Mouse (Mus musculus): Measurements from ENCODE around the gene Hsd17b11. TPM values are rescaled to one million over a fixed set of nuclear protein-coding genes. Genes with fewer than 3 reads are reported as not detected.
"Not testable (repeated sequence)": the region's sequence is repeated elsewhere in the genome, so short reads cannot be mapped to it uniquely, and the experiment has no call there.

Hsd17b11 gene
- polyA plus RNA-seq, 1 experiment from 2014 or later: 2.6 TPM

- H3K36me3 ChIP-seq (replicated peaks): no peaks in the 10 kb centered on the region
- ATAC-seq (ENCODE audit: insufficient read depth): no peak
- H3K9me3 ChIP-seq (replicated peaks): no peaks in the 10 kb centered on the region
- peaks cover 30% of the 10 kb centered on the region for H3K4me1 ChIP-seq (replicated peaks)
- H3K4me3 ChIP-seq (replicated peaks): no peak overlapping the region
- H3K27me3 ChIP-seq: no peaks in the 10 kb centered on the region
- H3K4me2 ChIP-seq: no peak overlapping the region
- no peak overlapping the region for H3K27ac ChIP-seq (replicated peaks)
- no peak overlapping the region for H3K9ac ChIP-seq
These were observed 13.3 kb upstream of the Hsd17b11 start for GRCm38 (mm10) chr5:104035066-104035465.

GRCm38 (mm10) chr5:104032434-104033097 lies 10.8 kb upstream of the Hsd17b11 start:
- peaks cover 24% of the 10 kb centered on the region for H3K4me1 ChIP-seq (replicated peaks)
- 82% methylated on average over 2 of the region's 2 CpGs for WGBS (ENCODE audit: insufficient replicate concordance)
- no peak for ATAC-seq (ENCODE audit: insufficient read depth)
- H3K9ac ChIP-seq: no peak overlapping the region
- H3K4me3 ChIP-seq (replicated peaks): no peak overlapping the region
- no peaks in the 10 kb centered on the region for H3K36me3 ChIP-seq (replicated peaks)
- H3K27ac ChIP-seq (replicated peaks): no peak overlapping the region
- no peaks in the 10 kb centered on the region for H3K27me3 ChIP-seq
- H3K4me2 ChIP-seq: no peak overlapping the region
- H3K9me3 ChIP-seq (replicated peaks): no peaks in the 10 kb centered on the region

- H3K9ac ChIP-seq: no peak overlapping the region
- peak overlapping the region; percentile 35 for H3K4me2 ChIP-seq
- H3K27ac ChIP-seq (replicated peaks): no peak overlapping the region
- ATAC-seq (ENCODE audit: insufficient read depth): no peak
- H3K9me3 ChIP-seq (replicated peaks): no peaks in the 10 kb centered on the region
- H3K36me3 ChIP-seq (replicated peaks): no peaks in the 10 kb centered on the region
- no peaks in the 10 kb centered on the region for H3K27me3 ChIP-seq
- H3K4me3 ChIP-seq (replicated peaks): no peak overlapping the region
- 28% methylated on average over 17 of the region's 17 CpGs for WGBS (ENCODE audit: insufficient replicate concordance)
- peaks cover 39% of the 10 kb centered on the region for H3K4me1 ChIP-seq (replicated peaks)
These were observed 3.6 kb upstream of the Hsd17b11 start for GRCm38 (mm10) chr5:104025245-104025854.

GRCm38 (mm10) chr5:104024762-104025161 lies 3.0 kb upstream of the Hsd17b11 start:
- Histone ChIP-seq H3K27me3 (no peaks in the 10 kb centered on the region), H3K4me1 (replicated peaks) (peaks cover 43% of the 10 kb centered on the region), H3K9ac (no peak overlapping the region), H3K9me3 (replicated peaks) (no peaks in the 10 kb centered on the region), H3K36me3 (replicated peaks) (no peaks in the 10 kb centered on the region), H3K4me2 (peak overlapping the region; percentile 35; the same call in 1 of the 2 replicates), H3K27ac (replicated peaks) (no peak overlapping the region), H3K4me3 (replicated peaks) (no peak overlapping the region)
- no peak for ATAC-seq (ENCODE audit: insufficient read depth)
- WGBS (ENCODE audit: insufficient replicate concordance): 71% methylated on average over 11 of the region's 11 CpGs

GRCm38 (mm10) chr5:104024193-104024592 lies 2.5 kb upstream of the Hsd17b11 start:
- not testable (repeated sequence) for H3K4me3 ChIP-seq (replicated peaks); H3K27me3 ChIP-seq; ATAC-seq (ENCODE audit: insufficient read depth); H3K9ac ChIP-seq; H3K4me2 ChIP-seq; H3K36me3 ChIP-seq (replicated peaks); H3K9me3 ChIP-seq (replicated peaks)
- 0 out of 2 replicates have a peak overlapping the region, but pooled peaks have one; percentile 53 for H3K27ac ChIP-seq (replicated peaks)
- peaks cover 46% of the 10 kb centered on the region for H3K4me1 ChIP-seq (replicated peaks)
- WGBS (ENCODE audit: insufficient replicate concordance): 69% methylated on average over 5 of the region's 5 CpGs

GRCm38 (mm10) chr5:104023289-104024020 lies 1.7 kb upstream of the Hsd17b11 start:
- no peak for ATAC-seq (ENCODE audit: insufficient read depth)
- H3K9me3 ChIP-seq (replicated peaks): no peaks in the 10 kb centered on the region
- WGBS (ENCODE audit: insufficient replicate concordance): 30% methylated on average over 8 of the region's 8 CpGs
- peak overlapping the region; percentile 53 for H3K27ac ChIP-seq (replicated peaks)
- peak overlapping the region; percentile 33 for H3K4me2 ChIP-seq
- no peaks in the 10 kb centered on the region for H3K36me3 ChIP-seq (replicated peaks)
- H3K4me3 ChIP-seq (replicated peaks): no peak overlapping the region
- H3K9ac ChIP-seq: no peak overlapping the region
- peaks cover 46% of the 10 kb centered on the region for H3K4me1 ChIP-seq (replicated peaks)
- H3K27me3 ChIP-seq: no peaks in the 10 kb centered on the region

GRCm38 (mm10) chr5:104022558-104022957 lies 839 bp upstream of the Hsd17b11 start:
- Histone ChIP-seq H3K4me3 (replicated peaks) (no peak overlapping the region), H3K9ac (no peak overlapping the region), H3K27me3 (no peaks in the 10 kb centered on the region), H3K36me3 (replicated peaks) (0 out of 2 replicates have a peak, but pooled peaks cover 3% of the 10 kb centered on the region), H3K27ac (replicated peaks) (peak overlapping the region; percentile 74), H3K4me2 (peak overlapping the region; percentile 71), H3K4me1 (replicated peaks) (peaks cover 46% of the 10 kb centered on the region), H3K9me3 (replicated peaks) (no peaks in the 10 kb centered on the region)
- WGBS (ENCODE audit: insufficient replicate concordance): 33% methylated on average over 5 of the region's 5 CpGs
- ATAC-seq (ENCODE audit: insufficient read depth): no peak

GRCm38 (mm10) chr5:104011419-104011818 lies 10.3 kb downstream of the Hsd17b11 start:
- H3K9me3 ChIP-seq (replicated peaks): no peaks in the 10 kb centered on the region
- H3K4me1 ChIP-seq (replicated peaks): no peaks in the 10 kb centered on the region
- H3K4me2 ChIP-seq: no peak overlapping the region
- no peak for ATAC-seq (ENCODE audit: insufficient read depth)
- H3K27ac ChIP-seq (replicated peaks): no peak overlapping the region
- no peak overlapping the region for H3K4me3 ChIP-seq (replicated peaks)
- no peak overlapping the region for H3K9ac ChIP-seq
- H3K36me3 ChIP-seq (replicated peaks): peaks cover 17% of the 10 kb centered on the region
- H3K27me3 ChIP-seq: no peaks in the 10 kb centered on the region

GRCm38 (mm10) chr5:104010261-104010660 lies 11.5 kb downstream of the Hsd17b11 start:
- H3K4me2 ChIP-seq: no peak overlapping the region
- H3K9ac ChIP-seq: no peak overlapping the region
- 81% methylated on average over 7 of the region's 7 CpGs for WGBS (ENCODE audit: insufficient replicate concordance)
- no peak overlapping the region for H3K4me3 ChIP-seq (replicated peaks)
- no peaks in the 10 kb centered on the region for H3K9me3 ChIP-seq (replicated peaks)
- ATAC-seq (ENCODE audit: insufficient read depth): no peak
- H3K27ac ChIP-seq (replicated peaks): no peak overlapping the region
- H3K36me3 ChIP-seq (replicated peaks): peaks cover 12% of the 10 kb centered on the region
- no peaks in the 10 kb centered on the region for H3K4me1 ChIP-seq (replicated peaks)
- no peaks in the 10 kb centered on the region for H3K27me3 ChIP-seq

- no peak overlapping the region for H3K27ac ChIP-seq (replicated peaks)
- H3K9me3 ChIP-seq (replicated peaks): no peaks in the 10 kb centered on the region
- WGBS (ENCODE audit: insufficient replicate concordance): 76% methylated on average over 3 of the region's 3 CpGs
- H3K36me3 ChIP-seq (replicated peaks): peaks cover 13% of the 10 kb centered on the region
- H3K4me1 ChIP-seq (replicated peaks): no peaks in the 10 kb centered on the region
- no peaks in the 10 kb centered on the region for H3K27me3 ChIP-seq
- H3K4me2 ChIP-seq: no peak overlapping the region
- H3K4me3 ChIP-seq (replicated peaks): no peak overlapping the region
- no peak overlapping the region for H3K9ac ChIP-seq
- no peak for ATAC-seq (ENCODE audit: insufficient read depth)
These were observed 12.3 kb downstream of the Hsd17b11 start for GRCm38 (mm10) chr5:104009421-104009820.

GRCm38 (mm10) chr5:104007801-104008200 lies 13.9 kb downstream of the Hsd17b11 start:
- Histone ChIP-seq H3K4me1 (replicated peaks) (peaks cover 9% of the 10 kb centered on the region; the same call in 1 of the 2 replicates), H3K4me3 (replicated peaks) (no peak overlapping the region), H3K9ac (no peak overlapping the region), H3K27ac (replicated peaks) (no peak overlapping the region), H3K9me3 (replicated peaks) (no peaks in the 10 kb centered on the region), H3K36me3 (replicated peaks) (peaks cover 13% of the 10 kb centered on the region), H3K4me2 (no peak overlapping the region), H3K27me3 (no peaks in the 10 kb centered on the region)
- WGBS (ENCODE audit: insufficient replicate concordance): 71% methylated on average over 5 of the region's 5 CpGs
- no peak for ATAC-seq (ENCODE audit: insufficient read depth)
